Mouse (Mus musculus): ENCODE results near the gene Pgls.

GRCm38 (mm10) chr8:71554001-71554400 lies 38.0 kb upstream of the Pgls start:
- TF ChIP-seq CTCF (IDR thresholded peaks at IDR 0.05; ENCODE audit: borderline replicate concordance, extremely low read depth, insufficient read depth, insufficient read length) (no peak), POLR2A (IDR thresholded peaks at IDR 0.05; ENCODE audit: borderline replicate concordance, extremely low read depth, insufficient read depth, insufficient read length, poor library complexity, severe bottlenecking) (no peak)
